Comparison of ENCODE assay signal across 8 mouse cellular contexts in the genomic region with DNA sequence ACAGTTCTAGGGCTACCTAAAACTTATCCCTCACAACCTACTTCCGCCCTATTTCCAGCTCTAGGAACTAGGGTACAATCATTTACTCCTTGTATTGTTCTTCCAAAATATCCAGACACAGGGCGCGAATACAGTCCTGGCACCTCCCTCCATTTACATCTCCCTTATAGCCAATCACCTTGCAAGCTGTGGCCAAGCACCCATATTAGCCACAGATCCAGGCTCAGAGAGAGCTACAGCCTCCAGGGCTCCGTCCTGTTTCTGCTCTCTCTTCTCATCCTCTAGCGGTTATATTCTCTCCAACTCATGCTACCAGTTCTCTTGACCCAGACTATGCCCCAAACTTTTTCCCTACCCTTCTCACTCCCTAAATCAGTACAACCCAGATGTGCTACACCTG.
A peak's percentile ranks its signal among the peaks of the same experiment; 100 is the strongest.
DNase-seq lines count a peak whose midpoint lies in the region; ATAC-seq and TF ChIP-seq lines count a peak whose summit lies in the region.
"Had no signal": no experiment of that assay in that cellular context is flagged by ENCODE, and none has a peak within 500 bp of the region (broad histone marks: within the 10 kb centered on the region; RNA-seq: fewer than 3 reads in every experiment).

No protein-coding gene starts in this region.

- H3K4me3 ChIP-seq in lung, embryonic 15.5 days, result peak overlapping the region; percentile 50
- peak overlapping the region; percentile 46 for H3K4me3 ChIP-seq in forebrain, embryonic 15.5 days
- no peak overlapping the region for H3K4me3 ChIP-seq in liver, embryonic 15.5 days (replicated peaks)
- H3K4me3 ChIP-seq in stomach, postnatal 0 days (ENCODE audit: low read depth, low read length), result peak overlapping the region; percentile 49

- no peaks in the 10 kb centered on the region for H3K36me3 ChIP-seq in lung, embryonic 15.5 days
- H3K36me3 ChIP-seq in forebrain, embryonic 15.5 days, result no peaks in the 10 kb centered on the region
- H3K36me3 ChIP-seq in liver, embryonic 15.5 days (replicated peaks), result no peaks in the 10 kb centered on the region
- no peaks in the 10 kb centered on the region for H3K36me3 ChIP-seq in stomach, postnatal 0 days (ENCODE audit: control insufficient read depth, insufficient read depth, low read length)

- no peak overlapping the region for H3K27ac ChIP-seq in lung, embryonic 15.5 days
- H3K27ac ChIP-seq in forebrain, embryonic 15.5 days (replicated peaks), result no peak overlapping the region
- no peak overlapping the region for H3K27ac ChIP-seq in liver, embryonic 15.5 days (replicated peaks)
- H3K27ac ChIP-seq in stomach, postnatal 0 days (replicated peaks), result no peak overlapping the region

- H3K4me1 ChIP-seq in lung, embryonic 15.5 days, result peaks cover 21% of the 10 kb centered on the region
- peaks cover 12% of the 10 kb centered on the region for H3K4me1 ChIP-seq in forebrain, embryonic 15.5 days
- no peaks in the 10 kb centered on the region for H3K4me1 ChIP-seq in liver, embryonic 15.5 days (replicated peaks)
- no peaks in the 10 kb centered on the region for H3K4me1 ChIP-seq in stomach, postnatal 0 days (replicated peaks; ENCODE audit: control insufficient read depth, insufficient read depth)

- 34% methylated on average over 5 of the region's 5 CpGs for WGBS in lung, embryonic 15.5 days
- 36% methylated on average over 5 of the region's 5 CpGs for WGBS in forebrain, embryonic 15.5 days
- 30% methylated on average over 5 of the region's 5 CpGs for WGBS in liver, embryonic 15.5 days (ENCODE audit: insufficient replicate concordance)
- WGBS in stomach, postnatal 0 days, result 29% methylated on average over 5 of the region's 5 CpGs

- no peaks in the 10 kb centered on the region for H3K9me3 ChIP-seq in lung, embryonic 15.5 days
- H3K9me3 ChIP-seq in forebrain, embryonic 15.5 days, result no peaks in the 10 kb centered on the region
- H3K9me3 ChIP-seq in liver, embryonic 15.5 days (replicated peaks), result no peaks in the 10 kb centered on the region
- H3K9me3 ChIP-seq in stomach, postnatal 0 days (ENCODE audit: control insufficient read depth, low read length), result no peaks in the 10 kb centered on the region

- TF ChIP-seq EP300 in stomach, postnatal 0 days (optimal IDR thresholded peaks at IDR 0.05), result no peak

- intact Hi-C loops in left cerebral cortex, postnatal 4 days (cut with DNase I), result no loop called here

- no peak for ATAC-seq in lung, embryonic 15.5 days (ENCODE audit: borderline replicate concordance, extremely low read depth, low FRiP score, low TSS enrichment)
- ATAC-seq in forebrain, embryonic 15.5 days (replicated peaks), result peak; percentile 35
- no peak for ATAC-seq in liver, embryonic 15.5 days (ENCODE audit: insufficient read depth)
- ATAC-seq in stomach, postnatal 0 days (ENCODE audit: low FRiP score, low TSS enrichment), result peak; percentile 25; the same call in 1 of the 2 replicates

- TF ChIP-seq CTCF in stomach, postnatal 0 days (IDR thresholded peaks at IDR 0.05; ENCODE audit: low read depth), result no peak

- no peak for DNase-seq in lung, postnatal 25 days (ENCODE audit: low spot score)
- no peak for DNase-seq in stomach, postnatal 0 days (ENCODE audit: low spot score)
- DNase-seq in MN1 (ENCODE audit: low spot score), result no peak
- DNase-seq in left cerebral cortex, postnatal 4 days, result no peak
- DNase-seq: cerebellum, postnatal 36 days had no signal

- H3K27me3 ChIP-seq in lung, embryonic 15.5 days, result peaks cover 31% of the 10 kb centered on the region; the same call in 1 of the 2 replicates
- 0 out of 2 replicates have a peak, but pooled peaks cover 10% of the 10 kb centered on the region for H3K27me3 ChIP-seq in forebrain, embryonic 15.5 days
- H3K27me3 ChIP-seq in liver, embryonic 15.5 days, result peaks cover 12% of the 10 kb centered on the region
- no peaks in the 10 kb centered on the region for H3K27me3 ChIP-seq in stomach, postnatal 0 days (ENCODE audit: control insufficient read depth, insufficient read depth, low read length)

- peak overlapping the region; percentile 10 for H3K9ac ChIP-seq in lung, embryonic 15.5 days
- H3K9ac ChIP-seq in forebrain, embryonic 15.5 days (replicated peaks), result no peak overlapping the region
- H3K9ac ChIP-seq in liver, embryonic 15.5 days, result no peak overlapping the region
- H3K9ac ChIP-seq in stomach, postnatal 0 days (ENCODE audit: low read length), result no peak overlapping the region

- H3K4me2 ChIP-seq in lung, embryonic 15.5 days, result peak overlapping the region; percentile 90
- peak overlapping the region; percentile 66 for H3K4me2 ChIP-seq in forebrain, embryonic 15.5 days (replicated peaks)
- H3K4me2 ChIP-seq in liver, embryonic 15.5 days, result peak overlapping the region; percentile 55; the same call in 1 of the 2 replicates
- H3K4me2 ChIP-seq in stomach, postnatal 0 days (replicated peaks; ENCODE audit: low read depth), result peak overlapping the region; percentile 92

Comparison
In these comparisons a context has a peak if more than half of its experiments do, and no peak if none do; other contexts are left out.
1. ATAC-seq: peak in forebrain, embryonic 15.5 days (single experiment) and stomach, postnatal 0 days (single experiment); none in lung, embryonic 15.5 days (single experiment) and liver, embryonic 15.5 days (single experiment).
2. Peak in every context shown above with its lines, with median percentiles within 50 percentile points of each other: H3K4me2 ChIP-seq.